8 mouse cellular contexts compared by ENCODE assay signal in genomic region chr12:56695358-56696173, GRCm38 (mm10). TPM values are rescaled to one million over a fixed set of nuclear protein-coding genes. Genes with fewer than 3 reads are reported as not detected.
DNase-seq lines count a peak whose midpoint lies in the region; ATAC-seq and TF ChIP-seq lines count a peak whose summit lies in the region.
"Had no signal": no experiment of that assay in that cellular context is flagged by ENCODE, and none has a peak within 500 bp of the region (broad histone marks: within the 10 kb centered on the region; RNA-seq: fewer than 3 reads in every experiment).

No protein-coding gene starts in this region.

- H3K9me3 ChIP-seq in hindbrain, embryonic 15.5 days: no peaks in the 10 kb centered on the region

- peak; percentile 82 for ATAC-seq in hindbrain, embryonic 15.5 days (ENCODE audit: low FRiP score, low read depth)

- no peak for TF ChIP-seq CTCF in liver, adult 2 months (IDR thresholded peaks at IDR 0.05; ENCODE audit: low read depth, low read length)

- peaks cover 95% of the 10 kb centered on the region for H3K27me3 ChIP-seq in hindbrain, embryonic 15.5 days
- peaks cover 50% of the 10 kb centered on the region for H3K27me3 ChIP-seq in liver, adult 2 months (ENCODE audit: control insufficient read depth, insufficient read depth, low read length)
- H3K27me3 ChIP-seq in myocyte (ENCODE audit: control insufficient read depth, insufficient read depth, insufficient read length): peaks cover 52% of the 10 kb centered on the region

- no peak for TF ChIP-seq POLR2A in liver, adult 2 months (IDR thresholded peaks at IDR 0.05; ENCODE audit: extremely low read depth, insufficient read depth, low read length)
- TF ChIP-seq POLR2A in myocyte (IDR thresholded peaks at IDR 0.05; ENCODE audit: insufficient read length, low read depth): no peak

- no peaks in the 10 kb centered on the region for H3K79me2 ChIP-seq in liver, adult 2 months (ENCODE audit: control insufficient read depth, insufficient read depth, low read length)
- no peaks in the 10 kb centered on the region for H3K79me2 ChIP-seq in myocyte (ENCODE audit: control insufficient read depth, insufficient read depth)

- no peaks in the 10 kb centered on the region for H3K36me3 ChIP-seq in hindbrain, embryonic 15.5 days
- no peaks in the 10 kb centered on the region for H3K36me3 ChIP-seq in liver, adult 2 months (ENCODE audit: control insufficient read depth, insufficient read depth, low read length)
- H3K36me3 ChIP-seq in myocyte (ENCODE audit: control insufficient read depth, insufficient read depth): no peaks in the 10 kb centered on the region

- no peak overlapping the region for H3K9ac ChIP-seq in hindbrain, embryonic 15.5 days
- H3K9ac ChIP-seq in liver, adult 2 months (ENCODE audit: low read depth, low read length): no peak overlapping the region

- no peak overlapping the region for H3ac ChIP-seq in myocyte (ENCODE audit: control insufficient read depth, insufficient read length)

- WGBS in hindbrain, embryonic 15.5 days: under 1% methylated on average over 41 of the region's 41 CpGs
- 2% methylated on average over 41 of the region's 41 CpGs for WGBS in liver, adult 2 months

- H3K4me1 ChIP-seq in hindbrain, embryonic 15.5 days (replicated peaks): peaks cover 30% of the 10 kb centered on the region
- H3K4me1 ChIP-seq in liver, adult 2 months (ENCODE audit: control insufficient read depth, insufficient read depth, low read length): peaks cover 7% of the 10 kb centered on the region

- no peak overlapping the region for H3K27ac ChIP-seq in hindbrain, embryonic 15.5 days (replicated peaks)
- H3K27ac ChIP-seq in liver, adult 2 months (replicated peaks; ENCODE audit: insufficient read depth, low read depth, low read length): no peak overlapping the region

- peak overlapping the region; percentile 36 for H3K4me2 ChIP-seq in hindbrain, embryonic 15.5 days
- peak overlapping the region; percentile 62 for H3K4me2 ChIP-seq in myocyte (ENCODE audit: low read depth)

- peak overlapping the region; percentile 15 for H3K4me3 ChIP-seq in hindbrain, embryonic 15.5 days
- no peak overlapping the region for H3K4me3 ChIP-seq in liver, adult 2 months (ENCODE audit: insufficient read depth, low read depth, low read length)
- H3K4me3 ChIP-seq in myocyte: no peak overlapping the region

- peak; percentile 97 for DNase-seq in ZHBTc4 (ENCODE audit: low read depth, low spot score)
- DNase-seq in c-Kit-positive CD71-positive TER-119-positive erythroid progenitor cells, embryonic 14.5 days (ENCODE audit: low spot score): peak; percentile 55
- peak; percentile 70 for DNase-seq in gastrocnemius, postnatal 10 days
- DNase-seq in liver, adult 2 months (ENCODE audit: extremely low read depth, low read depth, low spot score): peak; percentile 59
- no peak for DNase-seq in layer of hippocampus, postnatal 36 days

TF ChIP-seq in myocyte, 11 proteins besides CTCF, POLR2A, EP300 and RAD21:
- TF ChIP-seq REST (IDR thresholded peaks at IDR 0.05; ENCODE audit: insufficient read depth, insufficient read length) (no peak), TCF12 (IDR thresholded peaks at IDR 0.05; ENCODE audit: insufficient read depth, poor library complexity, severe bottlenecking) (no peak), CEBPB (IDR thresholded peaks at IDR 0.05; ENCODE audit: insufficient read depth, poor library complexity, severe bottlenecking) (no peak), MYOG (IDR thresholded peaks at IDR 0.05; ENCODE audit: control insufficient read depth in 1 of 3, insufficient read depth in 1 of 3, insufficient read length in 2 of 3, low read depth in 2 of 3) (no peak), TCF3 (IDR thresholded peaks at IDR 0.05; ENCODE audit: insufficient read length, low read depth) (no peak), MYOD1 (IDR thresholded peaks at IDR 0.05; ENCODE audit: control insufficient read depth in 1 of 3, insufficient read length in 2 of 3, low read depth in 2 of 3) (no peak), E2F4 (IDR thresholded peaks at IDR 0.05; ENCODE audit: insufficient read depth) (no peak), SRF (IDR thresholded peaks at IDR 0.05; ENCODE audit: control insufficient read depth, insufficient read length, low read depth) (no peak), USF1 (IDR thresholded peaks at IDR 0.05; ENCODE audit: low read depth) (no peak), POLR2AphosphoS2 (IDR thresholded peaks at IDR 0.05; ENCODE audit: insufficient read length, low read depth) (no peak), MAX (IDR thresholded peaks at IDR 0.05; ENCODE audit: low read depth) (no peak)

RNA-seq across cellular contexts. Expression of gene Pax9, which starts 4.0 kb away (rescaled TPM):
- total RNA-seq in gastrocnemius, postnatal 10 days (2021): under 1 TPM; 0.07 to 0.20 TPM
- not detected in 2 replicates for polyA plus RNA-seq in hindbrain, embryonic 15.5 days (2015; fragmentation: Nextera tagmentation; extraction: Ambion mirVana)
- total RNA-seq in liver, adult 2 months (2014; rRNA removed): not detected in 2 replicates
- polyA plus RNA-seq in liver, adult 2 months (2012; rRNA removed): not detected in 2 replicates
- polyA plus RNA-seq in myocyte (2012; fragmentation: generic; extraction: Trizol): 0.02 TPM
- total RNA-seq in layer of hippocampus, postnatal 36 days (2021): not detected
- total RNA-seq: left cerebral cortex, postnatal 10 days had no signal

Comparison
In these comparisons a context has a peak if more than half of its experiments do, and no peak if none do; other contexts are left out.
1. DNase-seq: peak in ZHBTc4 (single experiment), c-Kit-positive CD71-positive TER-119-positive erythroid progenitor cells, embryonic 14.5 days (single experiment), gastrocnemius, postnatal 10 days (single experiment) and liver, adult 2 months (single experiment); none in layer of hippocampus, postnatal 36 days (0 of 2).